Mouse (Mus musculus): ENCODE measurements at regions not wholly inside any gene's neighbourhood (a gene's known extent, or its start where the extent isn't known, plus 50 kb on each side); places are given as distances from the start of the nearest gene placed in this dataset.
A peak's percentile ranks its signal among the peaks of the same experiment; 100 is the strongest.

DNA sequence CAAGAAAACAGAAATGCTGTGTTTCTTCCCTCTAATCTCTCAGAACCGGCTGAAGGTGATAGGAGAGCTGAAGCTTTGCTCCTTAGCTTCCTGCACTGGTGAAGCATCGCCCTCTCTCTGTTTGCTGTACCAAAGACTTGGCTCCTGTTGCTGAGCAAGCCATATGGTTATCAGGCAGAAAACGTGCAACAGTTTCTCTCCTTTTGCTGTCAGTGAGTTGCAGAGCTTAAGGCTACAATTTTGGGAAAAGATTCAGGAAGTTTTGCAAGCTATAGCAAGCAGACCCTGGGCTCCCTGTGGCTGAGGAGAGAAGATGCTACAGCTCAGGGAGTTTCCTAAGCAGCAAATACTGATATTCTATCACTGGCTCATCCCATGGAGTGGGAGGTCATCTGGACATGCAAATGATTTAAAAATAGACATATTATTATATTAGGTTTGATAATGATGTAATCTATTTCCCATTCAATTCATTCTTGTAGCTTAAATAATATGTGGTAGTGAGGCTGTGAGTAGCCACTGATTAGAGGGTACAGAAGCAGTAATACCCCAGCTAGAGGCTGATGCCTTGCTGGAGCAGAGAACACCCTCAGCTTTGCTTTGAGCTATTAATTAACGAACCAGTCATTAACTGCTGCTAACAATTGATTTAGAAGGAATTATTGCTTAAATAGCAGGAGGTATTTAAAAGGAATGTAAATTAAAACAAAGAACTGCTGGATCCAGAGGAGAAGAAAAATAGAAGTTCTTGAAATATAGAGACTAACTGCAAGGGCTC, 240.1 kb upstream of the Emcn start:
- DNase-seq (ENCODE audit: low spot score in 2 of 2) = no peak

GRCm38 (mm10) chr3:137105930-137106329, 234.9 kb upstream of the Emcn start:
- DNase-seq (ENCODE audit: low spot score in 2 of 2) = no peak

- no peak for DNase-seq (ENCODE audit: low spot score in 2 of 2)
Measured at GRCm38 (mm10) chr3:137108197-137108596, 232.7 kb upstream of the Emcn start.

- DNase-seq (ENCODE audit: low spot score in 2 of 2) = no peak
Measured at GRCm38 (mm10) chr3:137109786-137110185, 231.1 kb upstream of the Emcn start.

DNA sequence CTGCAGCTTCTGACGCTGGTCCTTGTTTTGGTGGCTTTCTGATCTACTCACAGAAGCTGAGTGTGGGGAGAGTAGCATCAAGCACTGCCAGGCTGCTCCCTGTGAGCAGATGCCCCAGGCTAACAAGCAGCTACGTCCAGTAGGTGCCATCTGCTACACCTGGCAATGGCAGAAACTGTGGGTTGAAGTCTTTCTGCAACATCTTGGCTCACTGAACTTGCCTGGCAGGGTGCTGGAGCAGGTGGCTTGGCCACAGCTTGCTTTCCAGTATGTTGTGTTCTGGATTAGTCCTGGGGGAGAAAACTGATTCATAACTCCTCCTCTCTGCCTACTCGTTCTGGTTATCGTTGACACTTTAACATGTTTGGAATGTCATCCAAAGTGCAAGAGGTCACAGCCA, 230.4 kb upstream of the Emcn start:
- no peak for DNase-seq (ENCODE audit: low spot score in 2 of 2)

GRCm38 (mm10) chr3:137129967-137130366, 210.9 kb upstream of the Emcn start:
- no peak for DNase-seq (ENCODE audit: low spot score in 2 of 2)

- no peak for DNase-seq (ENCODE audit: low spot score in 2 of 2)
Measured at GRCm38 (mm10) chr3:137142041-137142440, 198.8 kb upstream of the Emcn start.

- DNase-seq (ENCODE audit: low spot score in 2 of 2) = no peak
Measured at GRCm38 (mm10) chr3:137146062-137146461, 194.8 kb upstream of the Emcn start.

GRCm38 (mm10) chr3:137147405-137147804, 193.5 kb upstream of the Emcn start:
- no peak for DNase-seq (ENCODE audit: low spot score in 2 of 2)

GRCm38 (mm10) chr3:137150414-137151010, 190.4 kb upstream of the Emcn start:
- peak; percentile 15 to 16 for DNase-seq (ENCODE audit: low spot score in 2 of 2)

- DNase-seq (ENCODE audit: low spot score in 2 of 2) = no peak
Measured at GRCm38 (mm10) chr3:137151431-137151830, 189.4 kb upstream of the Emcn start.

- DNase-seq (ENCODE audit: low spot score in 2 of 2) = no peak
Measured at GRCm38 (mm10) chr3:137153234-137153633, 187.6 kb upstream of the Emcn start.

- DNase-seq (ENCODE audit: low spot score in 2 of 2) = no peak
Measured at GRCm38 (mm10) chr3:137154200-137155042, 186.4 kb upstream of the Emcn start.

- no peak for DNase-seq (ENCODE audit: low spot score in 2 of 2)
Measured at GRCm38 (mm10) chr3:137155043-137155404, 185.8 kb upstream of the Emcn start.

DNA sequence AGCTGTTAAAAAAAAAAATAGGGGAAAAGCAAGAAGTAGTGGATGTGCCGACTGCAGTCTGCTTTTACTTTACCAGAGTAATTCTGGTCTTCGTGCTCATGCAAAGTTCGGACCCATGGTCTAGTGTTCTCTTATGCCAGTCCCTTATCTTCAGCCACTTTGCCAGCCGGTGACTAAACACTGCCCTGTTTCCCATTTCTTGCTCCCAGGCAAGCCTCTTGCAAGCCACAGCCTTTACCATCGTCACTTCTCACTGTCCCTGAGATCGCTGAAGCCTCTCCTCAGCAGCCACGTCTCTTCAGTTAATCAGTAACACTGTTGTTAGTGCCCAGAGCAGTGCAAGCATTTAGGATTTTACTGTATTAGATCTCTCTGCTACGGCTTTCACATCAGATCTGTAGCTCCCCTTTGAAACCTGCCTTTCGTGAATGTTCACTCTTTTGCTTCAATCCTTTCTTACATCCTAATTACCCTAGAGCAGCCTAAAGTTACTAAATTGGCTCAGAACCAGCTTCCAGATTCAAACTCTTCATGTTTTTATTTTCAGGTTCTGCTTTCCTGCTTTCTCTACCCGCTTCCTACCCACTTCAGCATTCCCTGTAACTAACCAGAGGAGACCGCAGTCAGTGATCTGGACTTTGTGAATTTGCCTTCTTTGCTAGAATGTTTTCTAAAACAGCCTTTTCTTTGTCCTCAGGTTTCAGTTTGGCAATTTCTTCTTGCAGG, 184.5 kb upstream of the Emcn start:
- no peak for DNase-seq (ENCODE audit: low spot score in 2 of 2)

GRCm38 (mm10) chr3:137189035-137189434, 151.8 kb upstream of the Emcn start:
- no peak for DNase-seq (ENCODE audit: low spot score in 2 of 2)

DNA sequence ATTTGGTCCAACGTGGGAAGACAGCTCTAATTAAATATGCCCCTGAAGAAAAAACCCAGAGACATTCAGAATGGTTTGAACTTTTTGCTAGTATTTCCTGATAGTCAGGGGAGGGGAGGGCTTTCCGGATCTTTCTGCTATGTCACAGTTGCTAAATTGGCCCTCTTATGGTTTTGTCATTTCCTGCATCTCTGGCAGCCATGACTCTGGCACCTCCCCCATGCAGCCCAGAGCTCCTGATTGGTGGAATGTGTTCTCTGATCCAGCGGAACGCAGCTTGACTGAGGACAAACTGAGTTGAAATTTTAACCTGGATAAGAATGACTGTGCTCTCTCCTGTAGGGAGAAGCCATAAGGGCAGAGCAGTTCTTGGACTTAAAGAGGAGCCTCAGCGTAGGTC, 150.4 kb upstream of the Emcn start:
- no peak for DNase-seq (ENCODE audit: low spot score in 2 of 2)

DNA sequence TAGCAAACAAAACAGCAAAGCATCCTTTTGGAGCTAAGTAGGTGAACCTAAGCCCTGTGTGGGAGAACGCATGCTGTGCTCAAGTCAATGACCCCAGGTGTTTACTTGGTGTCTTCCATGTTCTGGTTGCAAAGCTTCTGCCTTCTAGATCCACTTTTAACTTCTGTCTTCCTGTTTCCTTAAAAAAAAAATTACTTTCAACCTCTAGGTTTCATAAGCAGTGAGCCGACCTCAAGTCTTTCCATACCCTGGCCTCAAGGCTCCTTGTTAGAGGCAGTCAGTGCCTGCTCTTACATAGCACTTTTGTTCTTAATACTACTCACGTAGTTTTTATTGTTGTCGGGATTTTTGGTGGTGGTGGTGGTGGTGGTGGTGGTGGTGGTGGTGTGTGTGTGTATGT, 149.9 kb upstream of the Emcn start:
- DNase-seq (ENCODE audit: low spot score in 2 of 2) = no peak

GRCm38 (mm10) chr3:137193873-137194272, 147.0 kb upstream of the Emcn start:
- DNase-seq (ENCODE audit: low spot score in 2 of 2) = no peak

GRCm38 (mm10) chr3:137211667-137212066, 129.2 kb upstream of the Emcn start:
- no peak for DNase-seq (ENCODE audit: low spot score in 2 of 2)

DNA sequence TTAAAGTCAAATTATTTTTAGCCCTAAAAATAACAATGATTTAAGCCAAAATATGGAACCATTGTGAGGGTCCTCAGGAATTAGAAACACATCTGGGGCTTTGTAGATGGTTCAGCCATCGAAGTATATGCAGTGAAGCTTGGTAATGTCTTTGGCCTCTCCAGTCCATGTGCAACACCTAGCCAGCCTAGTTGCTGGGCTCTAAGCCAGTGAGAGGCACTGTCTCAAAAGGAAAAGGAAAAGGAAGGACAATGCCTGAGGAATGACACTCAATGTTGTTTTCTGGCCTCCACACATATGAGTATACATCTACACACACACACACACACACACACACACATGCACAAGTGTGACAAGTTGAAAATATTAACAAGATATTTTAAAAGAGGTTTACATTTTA, 124.8 kb upstream of the Emcn start:
- no peak for DNase-seq (ENCODE audit: low spot score in 2 of 2)

DNA sequence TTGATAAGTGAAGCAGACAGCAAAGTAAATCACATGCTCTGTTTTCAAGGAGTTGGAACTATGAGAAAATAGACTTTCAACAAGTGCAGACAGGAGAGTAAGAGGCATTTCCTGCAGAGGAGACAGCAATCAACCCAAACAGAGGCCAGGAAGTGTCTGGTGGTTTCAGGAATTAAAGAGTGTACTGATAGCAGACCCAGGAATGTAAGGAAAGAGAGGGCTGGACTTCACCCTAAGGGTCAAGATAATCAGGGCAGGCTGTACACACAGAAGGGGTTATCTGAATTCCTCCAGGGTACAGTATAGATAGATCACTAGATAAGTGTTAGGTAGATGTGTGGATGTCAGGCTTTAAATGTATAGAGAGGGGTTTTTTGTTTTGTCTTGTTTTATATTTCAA, 123.6 kb upstream of the Emcn start:
- DNase-seq (ENCODE audit: low spot score in 2 of 2) = no peak

All from gastrocnemius, postnatal 4 days (tissue).